Mouse (Mus musculus) Patski (cell line): ENCODE measurements at regions not wholly inside any gene's neighbourhood (a gene's known extent, or its start where the extent isn't known, plus 50 kb on each side); places are given as distances from the start of the nearest gene placed in this dataset.

Experiments
- ATAC-seq: fragments of 100-300 bp; one replicate; pipeline ENCODE4 v1.8.0; 2021
- CTCF ChIA-PET: fragments of 350-600 bp; sonication (Branson Sonifier 250); formaldehyde crosslinking; loops from one replicate; lab custom pipeline; 2022; ENCODE audit warnings: inconsistent platforms; lab: Charles Lee
- POLR2A ChIA-PET: fragments of 350-600 bp; sonication (Branson Sonifier 250); formaldehyde crosslinking; loops from one replicate; lab custom pipeline; 2022; ENCODE audit warnings: antibody characterized with exemption, inconsistent platforms; lab: Charles Lee
- DNase-seq: peaks from one replicate; pipeline ENCODE4 v3.0.0-alpha.2; 2011; ENCODE audit warnings: low read depth, low spot score
- H3K27me3 ChIP-seq: fragments of 371-371 bp; one replicate; pipeline ENCODE4 v1.5.1; 2021
- CTCF ChIP-seq: fragments of 100-300 bp; IDR thresholded peaks from one replicate; pipeline ENCODE4 v1.5.1; 2021
- in situ Hi-C: fragments of 300-500 bp; cut with MboI; formaldehyde crosslinking; loops from 3 replicates; pipeline ENCODE4 v1.11.1; 2018; ENCODE audit warnings: low pct_unique_long_range_greater_than_20kb, mixed read lengths

- in situ Hi-C loops = no loop called here
- no peak for ATAC-seq
- ChIA-PET POLR2A (no interaction called here), CTCF (interaction anchor here (1.8 kb wide), 1 partner anchor 8 kb away, joined by 5 read pairs; no protein-coding TSS in a partner anchor)
- no peak for TF ChIP-seq CTCF
- no peaks in the 10 kb centered on the region for H3K27me3 ChIP-seq
- no peak for DNase-seq
Measured at GRCm38 (mm10) chr14:24863116-24863515, 376.2 kb downstream of the Rps24 start.

- TF ChIP-seq CTCF = no peak
- in situ Hi-C loops = no loop called here
- no peaks in the 10 kb centered on the region for H3K27me3 ChIP-seq
- ATAC-seq (no peak), DNase-seq (no peak)
- CTCF ChIA-PET = no interaction called here
- POLR2A ChIA-PET = no interaction called here
Measured at GRCm38 (mm10) chr14:24865579-24866230, 378.8 kb downstream of the Rps24 start.

- no peaks in the 10 kb centered on the region for H3K27me3 ChIP-seq
- no peak for DNase-seq
- TF ChIP-seq CTCF = no peak
- CTCF ChIA-PET = no interaction called here
- no peak for ATAC-seq
- POLR2A ChIA-PET = interaction anchor here (0.6 kb wide), 1 partner anchor 17 kb away, joined by 3 read pairs; no protein-coding TSS in a partner anchor
- in situ Hi-C loops = no loop called here
Measured at GRCm38 (mm10) chr14:24867816-24868215, 380.9 kb downstream of the Rps24 start.

- no peak for DNase-seq
- no peak for TF ChIP-seq CTCF
- ATAC-seq = no peak
- CTCF ChIA-PET = no interaction called here
- H3K27me3 ChIP-seq = no peaks in the 10 kb centered on the region
- POLR2A ChIA-PET = interaction anchor here (0.6 kb wide), 1 partner anchor 16 kb away, joined by 3 read pairs; no protein-coding TSS in a partner anchor
- in situ Hi-C loops = no loop called here
Measured at GRCm38 (mm10) chr14:24868756-24869155, 381.8 kb downstream of the Rps24 start.

- POLR2A ChIA-PET = no interaction called here
- in situ Hi-C loops = no loop called here
- ATAC-seq (no peak), DNase-seq (no peak)
- H3K27me3 ChIP-seq = no peaks in the 10 kb centered on the region
- CTCF ChIA-PET = interaction anchor here (1.3 to 1.5 kb wide), 2 partner anchors 8 to 14 kb away, joined by 4 to 5 read pairs; no protein-coding TSS in a partner anchor
- no peak for TF ChIP-seq CTCF
Measured at GRCm38 (mm10) chr14:24870246-24870645, 383.3 kb downstream of the Rps24 start.

- in situ Hi-C loops = no loop called here
- H3K27me3 ChIP-seq = no peaks in the 10 kb centered on the region
- DNase-seq = no peak
- peak; percentile 26 for ATAC-seq
- POLR2A ChIA-PET = no interaction called here
- TF ChIP-seq CTCF = no peak
- CTCF ChIA-PET = interaction anchor here (1.3 to 1.5 kb wide), 2 partner anchors 9 to 13 kb away, joined by 4 to 5 read pairs; no protein-coding TSS in a partner anchor
Measured at GRCm38 (mm10) chr14:24871392-24871998, 384.6 kb downstream of the Rps24 start.

GRCm38 (mm10) chr14:24872931-24873330 is 386.0 kb downstream of the Rps24 start:
- POLR2A ChIA-PET = interaction anchor here (0.5 kb wide), 1 partner anchor 999 kb away, joined by 4 read pairs; no protein-coding TSS in a partner anchor
- no peak for TF ChIP-seq CTCF
- ATAC-seq = no peak
- DNase-seq = no peak
- in situ Hi-C loops = no loop called here
- CTCF ChIA-PET = no interaction called here
- no peaks in the 10 kb centered on the region for H3K27me3 ChIP-seq

- DNase-seq (no peak), ATAC-seq (no peak)
- ChIA-PET POLR2A (interaction anchor here (0.5 kb wide), 1 partner anchor 1000 kb away, joined by 4 read pairs; no protein-coding TSS in a partner anchor), CTCF (no interaction called here)
- no peak for TF ChIP-seq CTCF
- H3K27me3 ChIP-seq = no peaks in the 10 kb centered on the region
- in situ Hi-C loops = no loop called here
Measured at GRCm38 (mm10) chr14:24873406-24873805, 386.5 kb downstream of the Rps24 start.

- H3K27me3 ChIP-seq = no peaks in the 10 kb centered on the region
- ATAC-seq (no peak), DNase-seq (no peak)
- ChIA-PET CTCF (no interaction called here), POLR2A (no interaction called here)
- TF ChIP-seq CTCF = no peak
- in situ Hi-C loops = no loop called here
Measured at GRCm38 (mm10) chr14:24874426-24875155, 387.7 kb downstream of the Rps24 start.

GRCm38 (mm10) chr14:24875156-24875545 is 388.2 kb downstream of the Rps24 start:
- ChIA-PET CTCF (interaction anchor here (1.3 kb wide), 1 partner anchor 11 kb away, joined by 3 read pairs; no protein-coding TSS in a partner anchor), POLR2A (no interaction called here)
- DNase-seq (no peak), ATAC-seq (no peak)
- in situ Hi-C loops = no loop called here
- no peak for TF ChIP-seq CTCF
- no peaks in the 10 kb centered on the region for H3K27me3 ChIP-seq

- CTCF ChIA-PET = interaction anchor here (1.3 kb wide), 1 partner anchor 12 kb away, joined by 3 read pairs; no protein-coding TSS in a partner anchor
- POLR2A ChIA-PET = no interaction called here
- no peaks in the 10 kb centered on the region for H3K27me3 ChIP-seq
- DNase-seq (no peak), ATAC-seq (no peak)
- in situ Hi-C loops = no loop called here
- no peak for TF ChIP-seq CTCF
Measured at GRCm38 (mm10) chr14:24875934-24876333, 389.0 kb downstream of the Rps24 start.
